Mouse (Mus musculus): ENCODE measurements around the gene Mcee. TPM values are rescaled to one million over a fixed set of nuclear protein-coding genes. Genes with fewer than 3 reads are reported as not detected.

Mcee gene
- polyA plus RNA-seq, 1 experiment from 2014 or later = 152 TPM

Other genes starting within 250 kb of the Mcee start
- 0.11 and 0.13 TPM in 2 replicates for gene Trpm1, start 238.8 kb upstream of the Mcee start, polyA plus RNA-seq (2015; fragmentation: Nextera tagmentation; extraction: Ambion mirVana)
- gene Mtmr10, start 105.0 kb upstream of the Mcee start, polyA plus RNA-seq (2015; fragmentation: Nextera tagmentation; extraction: Ambion mirVana) = 5.0 and 6.9 TPM in 2 replicates
- 4.4 and 4.8 TPM in 2 replicates for gene Fan1, start 18.5 kb upstream of the Mcee start, polyA plus RNA-seq (2015; fragmentation: Nextera tagmentation; extraction: Ambion mirVana)
- 21.0 and 21.9 TPM in 2 replicates for gene Mphosph10, start 339 bp upstream of the Mcee start, polyA plus RNA-seq (2015; fragmentation: Nextera tagmentation; extraction: Ambion mirVana)
- 1.4 and 3.4 TPM in 2 replicates for gene Apba2, start 109.1 kb downstream of the Mcee start, polyA plus RNA-seq (2015; fragmentation: Nextera tagmentation; extraction: Ambion mirVana)